Mouse (Mus musculus): ENCODE data around the gene Exoc3l.
A peak's percentile ranks its signal among the peaks of the same experiment; 100 is the strongest.
"Not testable (repeated sequence)": the region's sequence is repeated elsewhere in the genome, so short reads cannot be mapped to it uniquely, and the experiment has no call there.

Exoc3l gene

DNA sequence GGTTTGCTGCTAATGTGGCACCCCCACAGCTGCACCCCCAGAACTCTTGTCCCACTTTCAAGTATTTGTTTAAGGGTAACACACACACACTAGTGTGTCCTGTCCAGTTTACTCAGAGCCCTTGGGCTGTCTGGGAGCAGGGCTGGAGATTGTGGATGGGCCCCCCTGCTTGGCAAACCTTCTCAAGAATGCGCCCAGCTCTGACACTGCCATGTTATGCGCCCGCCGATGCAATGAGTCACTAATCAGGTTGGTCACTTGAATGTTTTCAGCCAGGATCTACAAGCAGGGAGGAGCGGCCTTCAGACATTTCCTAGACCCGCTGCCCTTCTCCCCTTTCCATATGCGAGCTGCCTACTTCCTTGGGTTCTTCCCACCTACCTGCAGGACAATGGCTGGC is 3.4 kb downstream of the Exoc3l start:
- DNase-seq (ENCODE audit: extremely low spot score, low spot score), result no peak

- not testable (repeated sequence) for DNase-seq (ENCODE audit: extremely low spot score, low spot score)
Observed at GRCm38 (mm10) chr8:105291802-105292201, 4.1 kb downstream of the Exoc3l start.

DNA sequence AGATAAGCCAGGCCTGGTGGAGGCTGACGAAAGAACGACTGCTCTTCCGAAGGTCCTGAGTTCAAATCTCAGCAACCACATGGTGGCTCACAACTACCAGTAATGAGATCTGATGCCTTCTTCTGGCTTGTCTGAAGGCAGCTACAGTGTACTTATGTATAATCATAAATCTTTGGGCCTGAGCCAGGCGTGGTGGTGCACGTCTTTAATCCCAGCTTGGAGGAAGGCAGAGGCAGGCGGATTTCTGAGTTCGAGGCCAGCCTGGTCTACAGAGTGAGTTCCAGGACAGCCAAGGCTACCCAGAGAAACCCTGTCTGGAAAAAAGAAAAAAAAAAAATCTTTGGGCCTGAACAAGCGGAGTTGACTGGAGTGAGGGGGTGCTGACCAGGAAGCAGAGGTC is 4.5 kb downstream of the Exoc3l start:
- DNase-seq (ENCODE audit: extremely low spot score, low spot score), result not testable (repeated sequence)

DNA sequence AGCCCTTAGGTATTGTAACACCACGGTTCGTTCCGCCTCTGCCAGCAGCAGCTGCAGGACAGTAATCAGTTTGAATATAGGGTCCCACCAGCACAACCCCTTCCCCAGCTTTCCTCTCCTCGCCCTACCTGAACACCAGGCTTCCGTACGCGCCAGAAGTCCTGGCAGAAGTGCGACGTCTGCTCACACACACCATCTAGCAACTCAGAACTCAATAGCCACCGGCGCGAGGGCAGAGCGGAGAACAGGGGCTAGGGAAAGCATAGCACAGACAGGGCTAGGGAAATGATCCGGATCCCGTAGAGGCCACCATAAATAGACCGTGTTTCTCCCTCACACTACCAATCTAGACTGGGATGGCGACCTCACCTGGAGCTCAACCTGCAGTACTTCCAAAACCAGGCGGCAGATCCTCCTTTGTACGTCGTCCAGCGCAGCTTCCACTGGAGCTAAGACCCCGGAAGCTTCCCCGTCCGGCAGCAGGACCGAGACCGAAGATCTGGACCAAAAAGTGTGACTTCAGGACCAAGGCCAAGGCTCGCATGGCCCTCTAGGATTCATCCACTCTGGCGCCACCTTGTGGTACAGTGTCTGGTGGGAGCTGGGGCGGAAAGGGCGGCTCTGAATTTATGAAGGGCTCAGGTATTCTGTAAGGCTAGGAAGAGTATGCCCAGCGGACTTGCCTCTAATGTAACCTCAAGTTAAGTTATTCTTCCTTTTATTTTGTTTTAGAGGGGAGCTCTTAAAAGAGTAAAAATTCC is 5.2 kb downstream of the Exoc3l start:
- peak; percentile 94 for DNase-seq (ENCODE audit: extremely low spot score, low spot score)

DNA sequence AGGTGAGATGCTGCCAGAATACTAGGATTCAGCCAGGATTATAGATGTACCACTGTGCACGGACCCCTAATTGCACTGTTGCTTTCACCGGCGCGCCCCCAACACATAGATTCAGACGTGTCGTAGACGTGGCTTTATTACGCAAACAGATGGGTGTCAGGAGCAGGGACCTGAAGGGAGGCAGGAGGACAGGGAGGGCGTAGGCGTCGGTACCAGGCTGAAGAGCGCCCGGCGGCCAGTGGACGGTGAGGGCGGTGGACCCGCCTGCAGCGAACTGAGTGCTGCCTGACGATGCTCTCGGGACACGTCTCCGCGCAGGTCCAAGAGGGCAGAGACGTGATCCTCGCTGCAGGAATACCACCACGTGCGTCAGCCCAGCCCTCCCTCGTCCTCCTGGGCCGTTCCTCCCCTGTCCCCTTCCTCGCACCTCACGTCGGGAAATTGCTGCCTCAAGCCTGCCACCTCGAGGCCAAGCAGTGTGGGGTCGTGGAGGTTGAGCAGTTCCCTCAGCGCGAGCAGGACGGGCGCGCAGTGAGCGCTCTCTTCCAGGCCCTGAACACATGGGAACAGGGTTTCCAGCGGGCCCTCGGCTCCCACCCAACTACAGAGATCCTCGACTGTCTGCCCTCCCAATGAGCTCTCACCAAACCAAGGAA is 6.0 kb downstream of the Exoc3l start, which contains the start of gene 4931428F04Rik:
Gene 4931428F04Rik (minus strand): TSS at position 60 of the 656 bp plus-strand sequence.
- peak; percentile 62 for DNase-seq (ENCODE audit: extremely low spot score, low spot score)

- peak; percentile 95 for DNase-seq (ENCODE audit: extremely low spot score, low spot score)
Observed at GRCm38 (mm10) chr8:105288958-105289732, 6.8 kb downstream of the Exoc3l start.

GRCm38 (mm10) chr8:105288231-105288630 is 7.7 kb downstream of the Exoc3l start:
- no peak for DNase-seq (ENCODE audit: extremely low spot score, low spot score)

- DNase-seq (ENCODE audit: extremely low spot score, low spot score), result no peak
Observed at GRCm38 (mm10) chr8:105286907-105287306, 9.0 kb downstream of the Exoc3l start.

GRCm38 (mm10) chr8:105285514-105285913 is 10.4 kb downstream of the Exoc3l start:
- no peak for DNase-seq (ENCODE audit: extremely low spot score, low spot score)

DNA sequence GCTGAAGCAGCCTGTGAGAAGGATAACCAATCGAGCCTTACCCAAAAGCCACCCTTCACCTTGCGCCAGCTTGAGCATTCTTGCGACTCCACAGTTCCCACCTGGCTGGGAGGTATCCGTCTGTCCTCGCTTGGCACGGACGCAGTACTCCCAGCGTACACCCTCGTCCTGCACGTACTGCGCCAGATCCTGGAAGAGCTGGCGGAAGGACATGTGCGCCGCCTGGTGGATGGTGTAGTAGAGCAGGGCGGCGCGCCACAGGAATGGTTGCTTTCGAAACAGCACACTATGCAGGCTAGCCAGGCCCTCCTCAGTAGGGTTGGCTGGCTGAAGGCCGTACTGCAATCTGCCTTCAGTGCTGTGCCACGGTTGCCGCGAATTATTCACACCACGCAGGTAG is 12.8 kb downstream of the Exoc3l start:
- no peak for DNase-seq (ENCODE audit: extremely low spot score, low spot score)

DNA sequence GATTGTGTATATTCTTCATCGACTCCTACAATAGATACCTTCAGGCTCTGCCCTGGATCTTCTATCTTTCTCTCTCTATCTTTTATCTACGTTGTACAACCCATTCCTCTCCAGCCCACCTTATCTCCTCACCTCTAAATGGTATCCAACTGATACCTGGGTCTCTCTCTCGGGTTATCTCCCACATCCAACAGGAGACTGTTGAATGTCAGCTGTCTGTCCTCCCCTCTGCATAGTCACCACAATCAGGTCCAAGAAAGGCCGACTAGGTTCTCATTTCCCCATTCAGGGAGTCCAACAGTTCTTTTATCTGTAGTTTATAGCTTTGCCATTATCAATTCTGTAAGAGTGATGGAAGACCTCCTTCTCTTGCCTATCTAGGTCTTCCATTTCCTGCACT is 13.7 kb downstream of the Exoc3l start:
- no peak for DNase-seq (ENCODE audit: extremely low spot score, low spot score)

GRCm38 (mm10) chr8:105281821-105282220 is 14.1 kb downstream of the Exoc3l start:
- no peak for DNase-seq (ENCODE audit: extremely low spot score, low spot score)

DNA sequence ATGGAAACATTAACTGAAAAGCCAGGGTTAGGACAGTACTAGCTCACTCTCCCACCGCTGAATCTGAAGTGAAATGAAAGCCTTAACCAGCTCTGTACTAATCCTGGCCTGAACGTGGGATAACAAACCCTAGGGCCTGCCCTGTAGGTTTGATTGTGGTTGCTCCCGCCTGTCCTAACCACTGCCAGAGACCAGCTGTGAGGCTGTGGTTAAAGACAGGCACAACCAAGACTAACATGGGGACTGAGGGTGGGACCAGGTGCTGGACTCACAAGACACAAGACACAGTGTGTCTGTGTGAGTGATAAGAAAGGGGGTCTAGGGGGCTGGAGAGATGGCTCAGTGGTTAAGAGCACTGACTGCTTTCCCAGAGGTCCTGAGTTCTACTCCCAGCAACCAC is 15.3 kb downstream of the Exoc3l start:
- DNase-seq (ENCODE audit: extremely low spot score, low spot score), result no peak

- DNase-seq (ENCODE audit: extremely low spot score, low spot score), result no peak
Observed at GRCm38 (mm10) chr8:105278911-105279334, 17.0 kb downstream of the Exoc3l start.

DNA sequence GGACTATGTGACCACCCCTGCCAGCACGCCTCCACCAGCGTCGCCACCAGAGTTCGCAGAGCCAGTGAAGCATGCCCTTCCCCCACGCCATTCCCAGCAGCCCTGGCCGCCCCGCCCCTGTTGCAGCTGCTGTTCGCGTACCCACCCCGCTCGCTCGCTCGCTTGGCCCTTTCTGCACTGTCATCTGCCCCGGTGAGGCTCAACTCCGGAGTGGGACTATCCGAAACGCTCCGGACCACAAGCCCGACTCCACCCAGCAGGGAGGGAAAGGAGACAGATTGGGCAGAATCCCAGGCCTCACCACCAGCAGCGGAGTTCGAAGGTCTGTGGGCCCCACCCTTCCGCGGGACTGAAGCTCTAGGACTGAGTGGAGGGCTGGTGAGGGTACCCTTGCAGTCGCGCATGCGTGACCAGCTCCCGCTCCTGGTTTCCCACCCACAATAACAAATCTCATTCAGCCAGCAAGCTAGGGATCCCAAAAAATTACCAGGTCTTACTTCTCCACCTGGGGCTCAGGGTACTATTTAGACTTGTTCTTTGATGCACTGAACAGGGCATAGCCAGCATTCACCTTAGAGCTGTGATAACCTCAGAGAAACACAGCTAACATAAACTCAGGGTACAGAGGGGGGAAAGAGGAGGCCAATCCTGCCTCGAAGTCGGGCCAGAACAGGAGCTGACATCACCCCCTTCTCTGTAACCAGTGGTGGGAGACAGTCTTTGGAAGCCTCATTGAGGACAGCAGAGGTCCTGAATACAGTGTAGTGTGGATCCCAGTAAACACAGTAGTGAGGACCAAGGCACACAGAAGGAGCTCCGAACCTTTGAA is 19.4 kb downstream of the Exoc3l start:
- DNase-seq (ENCODE audit: extremely low spot score, low spot score), result no peak

- DNase-seq (ENCODE audit: extremely low spot score, low spot score), result no peak
Observed at GRCm38 (mm10) chr8:105275840-105276239, 20.1 kb downstream of the Exoc3l start, which contains the start of gene Nol3. Nol3 (plus strand) TSS chr8:105276140.

DNA sequence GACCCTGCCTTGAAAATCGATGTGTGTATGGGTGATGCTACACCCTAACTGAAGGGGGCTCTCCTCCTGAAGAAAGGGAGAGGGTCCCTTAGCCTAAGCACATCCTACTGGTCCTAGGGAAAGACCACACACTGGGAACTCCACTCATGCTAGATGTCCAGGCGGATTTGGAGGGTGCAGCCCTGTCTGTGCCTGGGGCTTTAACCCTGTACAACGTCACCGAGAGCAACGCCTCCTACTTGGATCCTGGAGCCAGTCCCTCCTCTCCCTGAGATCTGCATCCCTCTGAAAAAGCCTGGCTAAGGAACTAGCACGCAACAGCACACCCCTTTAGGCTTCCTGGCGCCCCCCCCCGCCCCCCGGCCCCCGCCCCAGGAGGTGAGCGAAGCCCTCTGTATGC is 20.5 kb downstream of the Exoc3l start:
- DNase-seq (ENCODE audit: extremely low spot score, low spot score), result no peak

GRCm38 (mm10) chr8:105270916-105271186 is 25.1 kb downstream of the Exoc3l start:
- DNase-seq (ENCODE audit: extremely low spot score, low spot score), result no peak

- DNase-seq (ENCODE audit: extremely low spot score, low spot score), result no peak
Observed at GRCm38 (mm10) chr8:105270101-105270915, 25.6 kb downstream of the Exoc3l start.

DNA sequence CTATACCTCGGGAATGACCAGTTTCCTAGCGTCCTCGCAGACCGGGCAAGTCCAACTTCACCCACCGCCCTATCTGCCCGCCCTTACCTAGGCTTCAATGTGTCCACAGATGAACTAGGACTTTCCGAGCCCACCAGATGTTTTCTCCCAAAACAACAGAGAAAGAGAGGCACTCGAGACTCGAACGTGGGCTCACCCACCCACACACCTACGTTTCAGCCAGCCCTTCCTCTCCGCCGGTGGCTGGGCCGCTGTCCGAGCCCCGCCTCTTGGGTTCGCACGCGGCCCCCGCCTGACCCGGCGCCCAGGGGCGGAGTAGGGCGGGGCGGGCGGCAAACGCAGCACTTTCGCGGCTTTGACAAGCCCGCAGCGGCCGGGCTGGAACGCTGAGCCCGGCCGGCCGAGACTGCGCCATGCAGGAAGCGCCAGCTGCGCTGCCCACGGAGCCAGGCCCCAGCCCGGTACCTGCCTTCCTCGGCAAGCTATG is 26.4 kb downstream of the Exoc3l start, which contains the start of gene Hsf4:
Gene Hsf4 (plus strand): TSS at position 341 of the 487 bp plus-strand sequence.
- no peak for DNase-seq (ENCODE audit: extremely low spot score, low spot score)

Measured in neural tube, embryonic 10.5 days (tissue).